Mouse (Mus musculus) gastrocnemius, adult 18-20 months (tissue): Measurements from ENCODE around the gene D230025D16Rik. TPM values are rescaled to one million over a fixed set of nuclear protein-coding genes. Genes with fewer than 3 reads are reported as not detected.

ENCODE experiments used
- DNase-seq: peaks from one replicate; pipeline ENCODE4 v3.0.0; 2021; ENCODE audit warnings: low spot score
- total RNA-seq, 2 experiments: library from RNA; stranded (reverse); gene quantifications; 2 replicates each; pipeline ENCODE4 v1.2.3; 2021

Gene D230025D16Rik
- total RNA-seq, 2 experiments from 2014 or later, result 39.5 to 47.6 TPM

GRCm38 (mm10) chr8:105235206-105235605 is 10.3 kb downstream of the D230025D16Rik start:
- peak; percentile 67 for DNase-seq

GRCm38 (mm10) chr8:105237442-105238142 is 12.6 kb downstream of the D230025D16Rik start:
- no peak for DNase-seq

GRCm38 (mm10) chr8:105241016-105241415 is 16.1 kb downstream of the D230025D16Rik start:
- no peak for DNase-seq

- DNase-seq, result no peak
These were observed 27.0 kb downstream of the D230025D16Rik start for GRCm38 (mm10) chr8:105251954-105252353.

- DNase-seq, result no peak
These were observed 28.0 kb downstream of the D230025D16Rik start for GRCm38 (mm10) chr8:105252680-105253537.

GRCm38 (mm10) chr8:105253766-105254151 is 28.8 kb downstream of the D230025D16Rik start:
- no peak for DNase-seq

- peak; percentile 88 for DNase-seq
These were observed 29.4 kb downstream of the D230025D16Rik start for GRCm38 (mm10) chr8:105254152-105254965.

GRCm38 (mm10) chr8:105254966-105255350 is 30.0 kb downstream of the D230025D16Rik start, which contains the start of gene B3gnt9:
Gene B3gnt9, minus strand, starts transcription at chr8:105255153.
- DNase-seq, result peak; percentile 79

- DNase-seq, result no peak
These were observed 32.6 kb downstream of the D230025D16Rik start for GRCm38 (mm10) chr8:105257318-105258114.

- no peak for DNase-seq
These were observed 34.2 kb downstream of the D230025D16Rik start for GRCm38 (mm10) chr8:105258911-105259720.

GRCm38 (mm10) chr8:105259721-105260320 is 34.9 kb downstream of the D230025D16Rik start:
- peak; percentile 64 for DNase-seq

GRCm38 (mm10) chr8:105260371-105261099 is 35.6 kb downstream of the D230025D16Rik start:
- no peak for DNase-seq

- DNase-seq, result no peak
These were observed 36.5 kb downstream of the D230025D16Rik start for GRCm38 (mm10) chr8:105261326-105261980.

- DNase-seq, result no peak
These were observed 38.4 kb downstream of the D230025D16Rik start for GRCm38 (mm10) chr8:105263244-105263912.

GRCm38 (mm10) chr8:105264024-105264982 is 39.4 kb downstream of the D230025D16Rik start, which contains the start of the genes Tradd and Fbxl8:
Gene Tradd, minus strand, starts transcription at chr8:105264609.
Gene Fbxl8, plus strand, starts transcription at chr8:105264648.
- peak; percentile 64 for DNase-seq

GRCm38 (mm10) chr8:105265128-105265527 is 40.2 kb downstream of the D230025D16Rik start:
- no peak for DNase-seq
